Mouse (Mus musculus) adrenal gland, postnatal 25 days (tissue): ENCODE measurements around the gene Gm8237. TPM values are rescaled to one million over a fixed set of nuclear protein-coding genes. Genes with fewer than 3 reads are reported as not detected.
"Not testable (repeated sequence)": the region's sequence is repeated elsewhere in the genome, so short reads cannot be mapped to it uniquely, and the experiment has no call there.

Experiments
- DNase-seq: peaks from one replicate; pipeline ENCODE4 v3.0.0; 2021; ENCODE audit warnings: mixed read lengths
- long read RNA-seq: library from polyadenylated mRNA; stranded (forward); transcript quantifications from one replicate; pipeline ENCODE4 v2.0.0, GENCODE M21; 2021
- total RNA-seq: library from RNA; stranded (reverse); gene quantifications from 2 replicates; pipeline ENCODE4 v1.2.3, GENCODE M21; 2021

Gm8237 gene
- total RNA-seq = not detected in 2 replicates
- long read RNA-seq = 0 reads

- DNase-seq = not testable (repeated sequence)
These were observed at the start of gene Gm8237 for GRCm38 (mm10) chr14:5880241-5880640. Gene Gm8237, minus strand, starts transcription at chr14:5880382.

GRCm38 (mm10) chr14:5923276-5923675 is 43.1 kb upstream of the Gm8237 start:
- DNase-seq = not testable (repeated sequence)

GRCm38 (mm10) chr14:5918330-5918942 is 38.3 kb upstream of the Gm8237 start:
- DNase-seq = not testable (repeated sequence)

- not testable (repeated sequence) for DNase-seq
These were observed 33.5 kb upstream of the Gm8237 start for GRCm38 (mm10) chr14:5913701-5914100.

GRCm38 (mm10) chr14:5879791-5880190 is 391 bp downstream of the Gm8237 start:
- not testable (repeated sequence) for DNase-seq

GRCm38 (mm10) chr14:5879136-5879535 is 1.0 kb downstream of the Gm8237 start:
- peak; percentile 3 for DNase-seq

- DNase-seq = not testable (repeated sequence)
These were observed 24.3 kb downstream of the Gm8237 start for GRCm38 (mm10) chr14:5855911-5856310.

GRCm38 (mm10) chr14:5830229-5830628 is 50.0 kb downstream of the Gm8237 start, which contains the start of gene Gm3424:
Gene Gm3424, minus strand, starts transcription at chr14:5830329.
- DNase-seq = not testable (repeated sequence)

- not testable (repeated sequence) for DNase-seq
These were observed 67.4 kb downstream of the Gm8237 start for GRCm38 (mm10) chr14:5812699-5813356.

Other genes with a start within 250 kb of the Gm8237 start
- not detected in 2 replicates for gene Gm8265, start 247.4 kb downstream of the Gm8237 start, total RNA-seq
- gene Gm9603, start 192.9 kb downstream of the Gm8237 start, total RNA-seq = not detected in 2 replicates
- gene Gm3373, start 138.8 kb downstream of the Gm8237 start, total RNA-seq = not detected in 2 replicates
- 0.73 TPM in 1 of 2 replicates, not detected in the other for gene Gm3383, start 72.4 kb downstream of the Gm8237 start, total RNA-seq
- gene Gm3424, start 50.1 kb downstream of the Gm8237 start, total RNA-seq = not detected in 2 replicates
- not detected in 2 replicates for gene Gm3248, start 81.4 kb upstream of the Gm8237 start, total RNA-seq
- not detected in 2 replicates for gene Gm3453, start 98.8 kb upstream of the Gm8237 start, total RNA-seq
- gene Gm6337, start 177.9 kb upstream of the Gm8237 start, total RNA-seq = not detected in 2 replicates
- not detected in 2 replicates for gene Gm8206, start 213.6 kb upstream of the Gm8237 start, total RNA-seq
- 0.64 TPM in 1 of 2 replicates, not detected in the other for gene Gm3468, start 228.3 kb upstream of the Gm8237 start, total RNA-seq
- gene Gm3476, start 245.4 kb upstream of the Gm8237 start, total RNA-seq = not detected in 2 replicates